Mouse (Mus musculus) mesoderm, embryonic 11.5 days (tissue): ENCODE results near the gene Aldh3a2.
"Not testable (repeated sequence)": the region's sequence is repeated elsewhere in the genome, so short reads cannot be mapped to it uniquely, and the experiment has no call there.

Source experiments
- DNase-seq: peaks from one replicate; pipeline ENCODE4 v3.0.0-alpha.2; 2012; ENCODE audit warnings: low read depth, low spot score

Gene Aldh3a2

GRCm38 (mm10) chr11:61215936-61216335, 51.3 kb downstream of the Aldh3a2 start:
- DNase-seq, result no peak

GRCm38 (mm10) chr11:61212102-61212501, 55.2 kb downstream of the Aldh3a2 start:
- no peak for DNase-seq

DNA sequence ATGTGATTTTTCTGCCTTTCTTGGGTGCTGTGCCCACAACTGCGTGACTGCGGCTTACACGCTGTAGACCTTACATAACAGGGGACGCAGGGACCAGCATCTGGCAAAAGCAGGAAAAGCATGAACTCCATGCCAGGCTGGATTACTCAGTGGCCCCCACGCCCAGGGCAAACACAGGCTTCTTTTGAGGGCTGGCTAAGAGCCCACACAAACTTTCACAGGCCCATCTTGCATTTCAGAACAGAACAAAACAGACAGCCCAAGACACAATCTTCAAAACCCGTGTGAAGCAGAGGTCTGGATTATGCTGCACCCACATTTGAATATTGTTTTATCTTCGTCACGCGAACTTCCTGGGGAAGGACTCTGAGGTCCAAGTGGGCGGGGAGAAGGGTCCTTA, 58.9 kb downstream of the Aldh3a2 start:
- no peak for DNase-seq

DNA sequence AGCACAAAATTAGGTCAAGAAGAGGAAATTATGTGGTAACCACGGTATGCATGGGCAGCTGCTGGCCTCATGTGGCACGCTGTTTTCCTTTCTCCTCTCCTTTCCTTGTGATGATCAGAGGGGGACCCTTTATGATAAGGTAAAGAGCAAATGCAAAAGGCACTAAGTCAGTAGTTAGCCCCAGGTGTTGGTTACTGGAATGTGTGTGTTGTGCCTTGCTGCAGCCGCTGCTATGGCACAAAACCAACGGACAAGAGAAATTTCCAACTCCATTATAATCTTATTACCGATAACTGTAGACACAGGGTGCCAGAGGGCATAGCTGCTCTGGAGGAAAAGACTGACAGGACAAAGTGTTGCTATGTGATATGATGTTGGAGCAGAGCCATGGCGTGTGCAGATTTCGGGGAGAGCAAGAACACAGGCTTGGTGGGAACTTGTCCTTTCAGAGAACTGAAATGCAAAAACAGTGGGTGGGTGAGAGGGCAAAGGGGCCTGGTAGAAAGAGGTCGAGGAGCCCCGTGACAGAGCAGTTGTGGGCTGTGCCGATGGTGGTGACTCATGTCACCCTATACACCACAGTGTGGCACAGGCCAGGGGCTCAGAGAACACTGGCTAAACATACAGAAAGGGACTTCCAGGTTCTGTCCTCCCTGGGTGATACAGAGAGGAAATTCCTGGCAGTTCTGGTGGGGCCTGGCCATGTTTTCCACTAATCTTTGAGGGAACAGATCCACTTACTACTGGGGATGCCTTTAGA, 59.6 kb downstream of the Aldh3a2 start, which contains the start of gene Aldh3a1:
Gene Aldh3a1 (plus strand): TSS at position 51 of the 760 bp plus-strand sequence.
- DNase-seq, result no peak

GRCm38 (mm10) chr11:61206136-61206535, 61.1 kb downstream of the Aldh3a2 start:
- DNase-seq, result no peak

GRCm38 (mm10) chr11:61205167-61205950, 61.9 kb downstream of the Aldh3a2 start:
- DNase-seq, result no peak

DNA sequence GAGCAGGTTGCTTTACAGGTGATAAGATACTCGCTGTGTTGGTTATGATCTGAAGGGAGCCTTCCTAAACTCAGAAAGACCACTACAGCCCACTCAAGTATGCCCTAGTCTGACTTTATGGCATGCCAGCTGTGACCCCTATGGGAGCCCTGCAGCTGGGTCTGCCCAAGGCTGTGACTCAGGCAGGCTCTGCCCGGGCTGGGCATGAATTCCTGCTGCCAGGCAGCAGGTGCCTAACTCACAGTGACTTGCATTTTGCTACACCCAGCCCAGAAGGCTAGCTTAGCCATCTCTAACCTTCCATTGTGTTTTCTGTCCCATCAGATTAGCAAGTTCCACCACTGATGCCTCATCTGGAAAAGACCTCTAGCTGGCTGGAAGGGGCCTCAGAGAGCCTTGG, 64.5 kb downstream of the Aldh3a2 start:
- DNase-seq, result no peak

- no peak for DNase-seq
Measured at GRCm38 (mm10) chr11:61202186-61202585, 65.1 kb downstream of the Aldh3a2 start.

- no peak for DNase-seq
Measured at GRCm38 (mm10) chr11:61199620-61200362, 67.5 kb downstream of the Aldh3a2 start.

DNA sequence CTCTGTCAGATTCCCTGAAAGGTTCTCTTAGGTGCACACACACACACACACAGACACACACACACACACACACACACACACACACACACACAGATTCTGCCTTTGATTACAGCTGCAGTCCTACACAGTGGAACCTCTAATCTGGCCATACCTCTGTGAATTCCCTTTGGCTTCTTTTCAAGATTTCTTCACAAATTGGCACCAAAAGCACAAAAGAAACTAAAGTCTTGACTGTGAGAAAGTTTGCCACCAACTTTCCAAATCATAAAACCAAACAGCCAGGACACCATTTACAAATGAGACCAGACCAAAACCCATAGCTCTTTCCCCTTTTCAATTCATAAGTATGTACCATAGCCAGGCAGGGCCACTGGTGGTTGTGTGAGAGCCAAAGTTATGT, 69.3 kb downstream of the Aldh3a2 start:
- no peak for DNase-seq

- no peak for DNase-seq
Measured at GRCm38 (mm10) chr11:61196616-61197353, 70.5 kb downstream of the Aldh3a2 start.

DNA sequence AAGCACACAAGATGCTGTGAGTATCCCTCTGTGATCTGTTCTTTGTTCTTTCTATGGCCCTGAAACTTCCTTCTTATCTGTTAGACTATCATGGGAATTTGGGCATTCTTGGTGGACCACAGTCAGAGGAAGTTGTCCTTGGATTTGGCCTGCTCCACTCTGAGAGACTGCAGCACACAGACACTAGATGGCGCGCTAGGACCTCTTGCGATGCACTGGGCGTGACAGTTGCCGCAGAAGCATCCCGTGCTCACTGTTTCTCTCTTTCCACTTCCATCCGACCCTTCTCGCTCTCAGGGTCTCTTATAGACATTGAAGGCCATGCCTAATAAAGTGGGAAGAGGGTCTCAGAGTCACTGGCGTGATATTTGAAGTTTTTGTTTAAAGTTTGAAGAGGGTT, 73.9 kb downstream of the Aldh3a2 start:
- DNase-seq, result peak; percentile 76

- no peak for DNase-seq
Measured at GRCm38 (mm10) chr11:61192779-61193178, 74.5 kb downstream of the Aldh3a2 start.

DNA sequence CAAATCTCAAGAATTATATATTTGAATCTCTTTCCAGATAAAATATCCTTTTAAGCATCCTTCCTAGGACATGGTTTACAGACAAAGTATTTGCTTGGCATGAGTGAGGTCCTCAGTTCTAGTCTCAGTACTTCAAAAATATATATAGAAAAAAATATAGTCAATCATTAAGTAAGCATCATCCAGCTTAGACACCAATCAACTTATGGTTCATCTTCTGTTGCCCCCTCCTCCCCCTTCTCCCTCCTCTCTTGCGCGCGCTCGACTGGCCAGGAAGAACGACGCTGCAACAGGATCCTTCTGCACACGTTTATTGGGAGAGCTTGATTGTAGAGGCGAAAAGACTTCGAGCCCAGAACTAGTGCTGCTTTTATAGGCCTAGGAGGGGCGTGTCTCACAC, 75.1 kb downstream of the Aldh3a2 start:
- DNase-seq, result not testable (repeated sequence)

DNA sequence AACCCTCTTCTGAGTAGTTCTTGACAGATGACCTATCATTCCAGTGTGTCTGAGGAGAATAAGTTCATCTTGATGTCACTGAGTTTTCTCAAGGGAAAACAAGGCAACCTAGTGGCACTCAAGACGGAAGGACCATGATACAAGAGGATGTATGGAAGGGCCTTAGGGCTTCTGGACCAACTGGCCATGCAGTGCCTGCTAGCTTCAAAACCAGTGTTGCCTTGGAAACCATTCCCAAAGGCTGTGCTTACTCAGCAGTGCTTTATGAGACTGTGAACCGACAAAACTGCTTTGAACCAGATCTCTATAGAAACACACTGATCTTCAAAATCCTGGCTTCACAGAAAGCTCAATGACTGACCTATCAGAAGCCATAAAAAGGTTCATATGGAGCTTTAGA, 76.5 kb downstream of the Aldh3a2 start:
- no peak for DNase-seq

DNA sequence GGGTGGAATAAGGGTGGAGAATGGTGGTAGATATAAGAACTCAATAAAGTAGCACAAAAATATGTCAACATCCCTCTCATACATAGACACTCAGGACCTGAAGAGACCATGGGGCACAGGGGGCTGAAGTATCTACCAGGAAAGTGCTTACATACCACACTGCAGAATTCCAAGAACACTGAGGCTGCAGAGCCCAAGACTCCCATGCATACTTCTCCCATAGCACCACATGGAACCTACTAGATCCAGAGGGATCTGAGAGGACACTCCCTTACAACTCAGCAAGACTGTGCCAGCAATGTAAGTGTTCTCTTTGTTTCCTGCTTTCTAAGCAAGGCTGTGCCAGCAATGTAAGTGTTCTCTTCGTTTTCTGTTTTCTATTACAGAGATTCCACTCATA, 83.4 kb downstream of the Aldh3a2 start:
- DNase-seq, result no peak

- DNase-seq, result no peak
Measured at GRCm38 (mm10) chr11:61181624-61182023, 85.6 kb downstream of the Aldh3a2 start.

- no peak for DNase-seq
Measured at GRCm38 (mm10) chr11:61180361-61180760, 86.9 kb downstream of the Aldh3a2 start.

- DNase-seq, result no peak
Measured at GRCm38 (mm10) chr11:61176321-61176720, 90.9 kb downstream of the Aldh3a2 start.

DNA sequence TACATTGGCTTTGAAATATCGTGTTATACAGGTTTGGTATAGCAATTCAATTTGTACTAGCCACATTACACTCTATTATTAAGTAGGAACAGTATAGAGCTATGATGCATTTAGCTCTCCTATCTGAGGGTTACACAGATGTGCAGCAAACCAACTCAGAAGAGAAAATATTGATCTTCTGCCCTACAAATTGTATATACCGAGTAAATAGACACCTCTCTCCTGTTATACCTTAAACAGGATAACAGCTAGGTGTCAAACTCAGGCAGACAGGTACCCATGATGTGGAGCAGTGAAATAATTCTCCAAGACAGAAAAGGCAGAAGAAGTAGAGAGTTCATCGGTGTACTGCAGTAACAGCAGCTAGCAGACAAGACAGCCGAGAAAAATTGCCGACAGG, 91.5 kb downstream of the Aldh3a2 start:
- DNase-seq, result no peak

DNA sequence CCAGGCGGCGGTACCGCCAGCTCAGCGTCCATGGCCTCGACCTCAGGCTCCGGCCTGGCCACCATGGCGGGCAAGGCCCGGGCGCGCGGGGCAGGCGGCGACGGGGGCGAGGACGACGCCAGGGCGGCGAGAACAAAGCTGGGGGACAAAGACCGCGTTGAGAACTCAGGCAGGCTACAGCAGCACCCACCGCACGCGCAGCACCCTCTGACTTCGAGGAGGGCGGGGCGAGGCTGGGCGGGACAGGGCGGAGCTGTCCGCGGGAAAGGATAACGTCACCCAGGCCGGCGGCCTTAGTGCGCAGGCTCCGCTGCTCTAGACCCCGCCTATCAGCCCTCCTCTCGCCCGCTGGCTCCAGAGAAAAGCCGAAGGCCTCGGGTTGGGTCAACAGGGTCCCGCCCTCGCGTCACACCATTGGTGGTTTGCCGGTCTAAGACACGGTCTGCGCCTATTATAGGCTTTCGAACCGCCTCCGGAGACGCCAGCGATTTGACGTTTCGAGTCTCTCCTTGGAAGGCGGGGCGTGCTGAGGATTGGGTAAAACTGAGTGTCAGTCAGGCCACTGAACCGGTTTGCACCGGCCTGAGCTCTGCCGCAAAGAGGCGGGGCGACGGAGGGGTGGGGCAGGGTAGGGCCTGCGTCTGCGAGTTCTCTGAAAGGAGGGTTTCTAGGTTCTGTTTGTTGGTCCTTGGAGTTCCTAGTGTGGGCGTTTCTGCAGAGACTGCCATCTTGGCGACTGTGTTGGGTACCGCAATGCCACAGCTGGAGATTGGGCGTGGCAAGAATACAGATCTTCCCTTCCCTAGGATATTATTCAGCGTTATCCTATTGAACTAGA, 92.2 kb downstream of the Aldh3a2 start, which contains the start of gene Usp22:
Gene Usp22 (minus strand): TSS at position 235 of the 838 bp plus-strand sequence.
- DNase-seq, result peak; percentile 100
